Mouse (Mus musculus) embryonic facial prominence, embryonic 15.5 days (tissue): ENCODE results near the gene Gm20379. TPM values are rescaled to one million over a fixed set of nuclear protein-coding genes. Genes with fewer than 3 reads are reported as not detected.

ENCODE experiments used
- ATAC-seq: fragments of 200-750 bp; cut with Nextera tagmentation; 2 replicates; pipeline ENCODE4 v1.8.0; 2017; ENCODE audit warnings: low read depth, moderate TSS enrichment; ENCODE audit not compliant: insufficient number of reproducible peaks, low FRiP score, low TSS enrichment
- H3K27ac ChIP-seq: fragments of 300-500 bp; sonication (generic); replicated peaks from 2 replicates; pipeline ENCODE4 v1.5.1; 2015; ENCODE audit warnings: mild to moderate bottlenecking, inconsistent platforms
- H3K27me3 ChIP-seq: fragments of 300-500 bp; sonication (generic); 2 replicates; pipeline ENCODE4 v1.6.1; 2015; ENCODE audit warnings: inconsistent platforms
- H3K36me3 ChIP-seq: fragments of 300-500 bp; sonication (generic); 2 replicates; pipeline ENCODE4 v1.6.1; 2015; ENCODE audit warnings: mild to moderate bottlenecking, inconsistent platforms
- H3K4me1 ChIP-seq: fragments of 300-500 bp; sonication (generic); 2 replicates; pipeline ENCODE4 v1.6.1; 2015; ENCODE audit warnings: inconsistent platforms
- H3K4me2 ChIP-seq: fragments of 300-500 bp; sonication (generic); replicated peaks from 2 replicates; pipeline ENCODE4 v1.6.1; 2015; ENCODE audit warnings: mild to moderate bottlenecking, inconsistent platforms
- H3K4me3 ChIP-seq: fragments of 300-500 bp; sonication (generic); replicated peaks from 2 replicates; pipeline ENCODE4 v1.5.1; 2015; ENCODE audit warnings: mild to moderate bottlenecking, inconsistent platforms
- H3K9ac ChIP-seq: fragments of 300-500 bp; sonication (generic); 2 replicates; pipeline ENCODE4 v1.6.1; 2015; ENCODE audit warnings: inconsistent platforms
- H3K9me3 ChIP-seq: fragments of 300-500 bp; sonication (generic); replicated peaks from 2 replicates; pipeline ENCODE4 v1.6.1; 2016; ENCODE audit warnings: inconsistent platforms
- WGBS: fragments of 180-500 bp; shearing (Covaris S2); methylation state at CpG from one replicate; pipeline ENCODE4 v1.1.7; 2015; 5-methylcytosine and 5-hydroxymethylcytosine counted together
- polyA plus RNA-seq: library from polyadenylated mRNA; unstranded; fragments of >200 nt; fragmentation: Nextera tagmentation; extraction: Ambion mirVana; gene quantifications from 2 replicates; pipeline ENCODE4 v1.2.1, GENCODE M21; 2015

Gm20379 gene
- polyA plus RNA-seq, result 0.63 and 1.3 TPM in 2 replicates

- H3K9me3 ChIP-seq, result no peaks in the 10 kb centered on the region
- no peak within 1 kb of the TSS for H3K4me3 ChIP-seq
- H3K36me3 ChIP-seq, result peaks cover 21% of the 10 kb centered on the region
- H3K27ac ChIP-seq, result no peak within 1 kb of the TSS
- WGBS, result 97% methylated on average over 11 of the region's 11 CpGs
- no peak for ATAC-seq
- no peaks in the 10 kb centered on the region for H3K4me1 ChIP-seq
- no peak within 1 kb of the TSS for H3K9ac ChIP-seq
- no peaks in the 10 kb centered on the region for H3K27me3 ChIP-seq
- no peak within 1 kb of the TSS for H3K4me2 ChIP-seq
Measured at GRCm38 (mm10) chr13:92305680-92306079, at the start of gene Gm20379. Gene Gm20379, plus strand, starts transcription at chr13:92305980.

DNA sequence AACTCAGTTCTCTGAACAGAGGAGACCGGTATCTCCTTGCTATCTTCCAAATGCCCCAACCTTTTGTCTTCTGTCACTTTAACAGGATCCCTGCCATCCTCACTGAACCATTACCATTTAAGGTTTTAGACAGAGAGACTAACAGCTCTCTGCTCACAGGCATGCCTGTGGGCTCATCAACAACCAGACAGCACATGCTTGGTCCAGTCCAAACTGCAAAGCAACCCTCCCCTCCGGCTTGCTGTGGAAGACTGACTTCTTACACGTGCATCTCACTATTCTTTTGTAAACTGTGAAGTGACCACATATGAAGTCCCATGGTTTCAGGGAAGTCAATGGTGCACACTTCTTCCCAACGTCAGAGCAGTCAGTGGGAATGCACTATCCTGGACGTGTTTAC, 44.5 kb upstream of the Gm20379 start:
- H3K4me1 ChIP-seq, result no peaks in the 10 kb centered on the region
- H3K9ac ChIP-seq, result no peak overlapping the region
- H3K4me2 ChIP-seq, result no peak overlapping the region
- no peaks in the 10 kb centered on the region for H3K27me3 ChIP-seq
- no peaks in the 10 kb centered on the region for H3K9me3 ChIP-seq
- no peak for ATAC-seq
- WGBS, result 80% methylated on average over 5 of the region's 5 CpGs
- no peak overlapping the region for H3K27ac ChIP-seq
- peaks cover 9% of the 10 kb centered on the region for H3K36me3 ChIP-seq
- H3K4me3 ChIP-seq, result no peak overlapping the region

- H3K36me3 ChIP-seq, result peaks cover 9% of the 10 kb centered on the region
- H3K27ac ChIP-seq, result no peak overlapping the region
- no peaks in the 10 kb centered on the region for H3K27me3 ChIP-seq
- H3K4me3 ChIP-seq, result no peak overlapping the region
- no peaks in the 10 kb centered on the region for H3K4me1 ChIP-seq
- WGBS, result 90% methylated on average over 6 of the region's 6 CpGs
- no peaks in the 10 kb centered on the region for H3K9me3 ChIP-seq
- H3K9ac ChIP-seq, result no peak overlapping the region
- no peak overlapping the region for H3K4me2 ChIP-seq
- ATAC-seq, result no peak
Measured at GRCm38 (mm10) chr13:92263566-92263965, 42.2 kb upstream of the Gm20379 start.

DNA sequence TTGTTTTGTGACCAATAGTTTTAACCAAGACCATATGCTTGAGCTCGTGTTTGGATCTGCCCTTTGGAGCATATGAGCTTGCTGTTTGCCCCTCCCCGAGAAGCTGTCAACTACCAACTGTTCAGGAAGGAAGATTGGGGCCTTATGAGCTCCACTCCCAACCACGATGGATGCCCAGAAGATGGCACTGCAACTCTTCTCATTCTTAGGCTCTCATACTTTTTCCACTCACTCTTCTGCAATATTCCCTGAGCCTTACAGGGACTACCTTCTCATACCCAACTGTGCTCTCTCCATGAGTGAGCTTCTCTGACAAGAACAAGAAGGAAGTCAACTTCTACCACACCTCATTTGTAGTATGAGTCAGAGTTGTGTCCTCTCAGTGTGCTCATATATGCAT, 38.7 kb upstream of the Gm20379 start:
- Histone ChIP-seq H3K9me3 (no peaks in the 10 kb centered on the region), H3K4me1 (no peaks in the 10 kb centered on the region), H3K27ac (no peak overlapping the region), H3K27me3 (no peaks in the 10 kb centered on the region), H3K4me2 (no peak overlapping the region), H3K36me3 (peaks cover 9% of the 10 kb centered on the region), H3K9ac (no peak overlapping the region), H3K4me3 (no peak overlapping the region)
- WGBS, result 74% methylated on average over 3 of the region's 3 CpGs
- no peak for ATAC-seq

DNA sequence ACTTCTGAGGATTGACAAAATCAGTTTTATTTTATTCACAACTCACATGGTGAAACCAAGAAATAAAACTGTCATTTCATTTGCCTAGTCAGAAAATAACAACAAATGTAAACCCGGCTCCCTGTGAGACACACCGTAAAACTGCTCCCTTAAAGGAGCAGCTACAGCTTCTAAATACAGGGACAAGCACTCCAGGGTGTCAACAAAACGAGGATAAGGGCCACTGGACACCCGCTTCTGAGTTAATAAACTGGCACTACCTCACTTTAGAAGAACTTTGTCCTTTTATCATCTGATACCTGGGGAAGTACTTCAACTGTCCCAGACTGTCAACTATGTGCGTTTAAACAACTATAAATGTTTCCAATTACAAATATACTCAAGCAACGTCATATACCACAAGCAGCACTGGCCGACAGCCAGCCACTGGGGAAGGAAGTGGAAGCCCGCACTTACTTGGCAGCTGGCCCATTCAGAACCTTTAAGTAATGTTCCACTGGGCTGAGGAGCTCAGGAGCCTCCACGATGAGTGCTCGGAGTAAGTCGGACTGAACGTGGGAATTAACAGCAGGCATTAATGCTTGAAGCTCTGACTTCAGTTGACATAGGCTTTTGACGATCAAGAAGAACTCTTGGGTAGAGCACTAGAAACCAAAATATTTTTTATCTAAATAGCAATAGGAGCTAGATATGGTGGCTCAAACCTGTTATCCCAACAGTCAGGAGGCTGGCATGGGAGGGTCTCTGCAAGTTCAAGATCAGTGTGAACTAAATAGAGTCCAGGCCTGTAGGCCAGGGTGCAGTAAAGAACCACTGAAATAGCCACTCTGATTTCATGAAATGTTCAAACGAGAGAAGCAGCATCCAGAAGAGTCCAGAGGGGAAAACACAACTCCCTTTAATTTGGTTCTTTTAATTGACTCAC, 31.2 kb upstream of the Gm20379 start:
- H3K9ac ChIP-seq, result no peak overlapping the region
- no peak overlapping the region for H3K27ac ChIP-seq
- ATAC-seq, result no peak; the same call in 1 of the 2 replicates
- H3K4me2 ChIP-seq, result peak overlapping the region; percentile 18; the same call in 1 of the 2 replicates
- H3K36me3 ChIP-seq, result 0 out of 2 replicates have a peak, but pooled peaks cover 6% of the 10 kb centered on the region
- no peaks in the 10 kb centered on the region for H3K27me3 ChIP-seq
- 37% methylated on average over 14 of the region's 14 CpGs for WGBS
- no peak overlapping the region for H3K4me3 ChIP-seq
- peaks cover 6% of the 10 kb centered on the region; the same call in 1 of the 2 replicates for H3K4me1 ChIP-seq
- no peaks in the 10 kb centered on the region for H3K9me3 ChIP-seq

- no peaks in the 10 kb centered on the region for H3K9me3 ChIP-seq
- H3K4me2 ChIP-seq, result no peak overlapping the region
- H3K9ac ChIP-seq, result no peak overlapping the region
- 74% methylated on average over 9 of the region's 9 CpGs for WGBS
- 0 out of 2 replicates have a peak, but pooled peaks cover 6% of the 10 kb centered on the region for H3K36me3 ChIP-seq
- no peak overlapping the region for H3K4me3 ChIP-seq
- H3K4me1 ChIP-seq, result peaks cover 6% of the 10 kb centered on the region; the same call in 1 of the 2 replicates
- no peaks in the 10 kb centered on the region for H3K27me3 ChIP-seq
- H3K27ac ChIP-seq, result no peak overlapping the region
- ATAC-seq, result no peak
Measured at GRCm38 (mm10) chr13:92275292-92275691, 30.5 kb upstream of the Gm20379 start.

DNA sequence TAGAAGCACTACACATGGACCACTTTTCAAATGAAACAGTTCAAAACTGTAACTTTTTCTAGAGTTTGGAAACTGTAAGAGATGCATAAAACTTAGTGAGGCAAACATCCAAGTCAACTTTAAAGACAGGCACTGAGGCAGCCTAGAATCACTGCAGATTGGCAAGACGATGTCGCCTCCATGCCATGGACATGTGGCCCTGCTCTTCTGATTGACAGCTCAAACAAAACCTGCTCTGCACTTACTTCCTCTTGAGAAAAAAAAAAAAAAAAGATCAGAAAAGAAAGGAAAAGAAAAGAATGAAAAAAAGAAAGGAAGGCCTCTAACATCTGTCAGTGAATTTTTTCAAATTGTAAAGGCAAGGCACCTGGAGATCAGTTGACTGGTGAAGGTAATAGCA, 28.8 kb upstream of the Gm20379 start:
- H3K9ac ChIP-seq, result no peak overlapping the region
- 86% methylated on average over 2 of the region's 2 CpGs for WGBS
- 0 out of 2 replicates have a peak, but pooled peaks cover 6% of the 10 kb centered on the region for H3K36me3 ChIP-seq
- ATAC-seq, result no peak
- no peak overlapping the region for H3K4me2 ChIP-seq
- H3K4me1 ChIP-seq, result peaks cover 6% of the 10 kb centered on the region; the same call in 1 of the 2 replicates
- H3K9me3 ChIP-seq, result no peaks in the 10 kb centered on the region
- no peak overlapping the region for H3K4me3 ChIP-seq
- H3K27me3 ChIP-seq, result no peaks in the 10 kb centered on the region
- no peak overlapping the region for H3K27ac ChIP-seq

DNA sequence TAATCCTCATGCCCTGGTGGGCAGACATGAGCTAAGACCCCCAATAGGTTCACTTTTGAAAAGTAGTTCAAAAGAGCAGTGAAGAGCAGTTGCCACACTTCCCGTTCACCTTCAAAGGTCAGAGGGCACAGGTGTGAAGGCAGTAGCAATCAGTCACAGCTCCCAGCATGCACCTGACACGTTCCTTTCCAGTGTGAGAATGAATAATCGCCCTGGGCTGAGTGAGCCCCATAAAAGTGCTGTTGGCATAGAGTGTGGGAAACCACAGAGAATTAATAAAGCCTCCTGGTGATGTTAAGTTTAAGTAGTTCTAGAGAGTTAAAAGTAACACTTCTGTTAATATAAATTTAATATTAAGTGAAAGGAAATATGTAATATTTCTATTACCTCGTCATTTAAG, 14.2 kb upstream of the Gm20379 start:
- Histone ChIP-seq H3K4me1 (no peaks in the 10 kb centered on the region), H3K4me2 (no peak overlapping the region), H3K9me3 (no peaks in the 10 kb centered on the region), H3K27ac (no peak overlapping the region), H3K4me3 (no peak overlapping the region), H3K36me3 (peaks cover 6% of the 10 kb centered on the region; the same call in 1 of the 2 replicates), H3K27me3 (no peaks in the 10 kb centered on the region), H3K9ac (no peak overlapping the region)
- 68% methylated on average over 4 of the region's 4 CpGs for WGBS
- ATAC-seq, result no peak

DNA sequence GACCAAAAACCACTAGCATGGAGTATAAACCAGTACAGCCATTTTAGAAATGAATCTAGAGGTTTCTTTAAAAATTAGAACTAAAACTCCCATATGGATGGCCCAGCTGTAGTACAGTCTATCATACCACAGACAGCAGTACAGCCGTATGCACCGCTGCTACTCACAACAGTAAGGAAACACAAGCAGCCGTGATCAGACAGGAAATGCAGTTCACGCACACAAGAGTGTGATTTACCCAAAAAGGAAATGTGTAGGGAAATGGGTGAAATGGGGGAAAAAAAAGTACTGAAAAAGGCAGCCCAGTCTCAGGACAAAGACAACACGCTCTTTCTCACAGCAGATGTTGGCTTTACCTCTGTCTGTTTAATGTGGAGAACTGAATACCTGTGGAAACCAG, 11.9 kb upstream of the Gm20379 start:
- peaks cover 6% of the 10 kb centered on the region; the same call in 1 of the 2 replicates for H3K36me3 ChIP-seq

GRCm38 (mm10) chr13:92296490-92296889, 9.3 kb upstream of the Gm20379 start:
- Histone ChIP-seq H3K36me3 (peaks cover 10% of the 10 kb centered on the region; the same call in 1 of the 2 replicates), H3K4me1 (no peaks in the 10 kb centered on the region), H3K9me3 (no peaks in the 10 kb centered on the region), H3K27ac (0 out of 2 replicates have a peak overlapping the region, but pooled peaks have one; percentile 11), H3K27me3 (no peaks in the 10 kb centered on the region), H3K4me2 (no peak overlapping the region), H3K9ac (no peak overlapping the region), H3K4me3 (no peak overlapping the region)
- WGBS, result 91% methylated on average over 4 of the region's 4 CpGs
- ATAC-seq, result no peak

More for the DNA sequence above, 11.9 kb upstream of the Gm20379 start:
- Histone ChIP-seq H3K4me2 (no peak overlapping the region), H3K9me3 (no peaks in the 10 kb centered on the region), H3K9ac (no peak overlapping the region), H3K27ac (no peak overlapping the region), H3K4me1 (no peaks in the 10 kb centered on the region), H3K27me3 (no peaks in the 10 kb centered on the region), H3K4me3 (no peak overlapping the region)
- no peak for ATAC-seq
- 87% methylated on average over 5 of the region's 5 CpGs for WGBS

- Histone ChIP-seq H3K4me3 (no peak overlapping the region), H3K36me3 (peaks cover 10% of the 10 kb centered on the region; the same call in 1 of the 2 replicates), H3K27me3 (no peaks in the 10 kb centered on the region), H3K27ac (0 out of 2 replicates have a peak overlapping the region, but pooled peaks have one; percentile 11), H3K9me3 (no peaks in the 10 kb centered on the region), H3K4me2 (no peak overlapping the region), H3K4me1 (no peaks in the 10 kb centered on the region), H3K9ac (no peak overlapping the region)
- ATAC-seq, result no peak
- WGBS, result 74% methylated on average over 2 of the region's 2 CpGs
Measured at GRCm38 (mm10) chr13:92297021-92297420, 8.8 kb upstream of the Gm20379 start.
